Mouse (Mus musculus) lung, adult 2 months (tissue): Measurements from ENCODE around the gene Zfyve16.

Source experiments
- CTCF ChIP-seq: fragments of 200-500 bp; IDR thresholded peaks from 2 replicates; pipeline ENCODE4 v1.5.1; 2011; ENCODE audit warnings: mild to moderate bottlenecking, low read length, control low read depth; ENCODE audit not compliant: insufficient read depth
- POLR2A ChIP-seq: fragments of 200-500 bp; IDR thresholded peaks from 2 replicates; pipeline ENCODE4 v1.6.1; 2011; ENCODE audit warnings: low read depth, mild to moderate bottlenecking, control low read depth, low read length, borderline replicate concordance; ENCODE audit errors: extremely low read depth

DNA sequence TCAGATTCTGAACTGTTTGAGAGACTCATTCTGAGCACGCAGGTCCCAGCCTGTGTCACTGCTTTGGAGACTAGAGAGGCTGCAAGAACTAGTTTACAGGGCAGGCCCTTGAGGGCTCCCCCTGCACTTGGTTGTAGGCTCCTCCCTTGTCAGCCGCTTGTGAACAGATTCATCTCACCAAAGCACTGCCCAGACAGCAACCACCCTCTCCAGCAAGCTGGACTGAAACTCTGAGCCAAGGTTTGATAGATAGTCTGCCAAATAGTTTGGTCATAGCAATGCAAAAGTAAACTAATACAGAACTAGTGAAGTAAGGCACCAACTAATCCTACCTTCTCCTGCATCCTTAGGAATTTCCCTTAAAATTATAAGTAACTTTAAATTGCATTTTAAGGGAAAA, 60.5 kb downstream of the Zfyve16 start:
- TF ChIP-seq CTCF = no peak
- TF ChIP-seq POLR2A = no peak
